Mouse (Mus musculus) adipocyte (in vitro differentiated cells): Measurements from ENCODE around the gene Cog8.

Source experiments
- DNase-seq: peaks from one replicate; pipeline ENCODE4 v3.0.0-alpha.2; 2016; ENCODE audit warnings: low spot score

Cog8 gene

GRCm38 (mm10) chr8:107056076-107056972 lies at the start of gene Cog8, which contains the start of gene Nip7:
Gene Cog8 (minus strand): TSS chr8:107056689.
Gene Nip7 (plus strand): TSS chr8:107056877.
- DNase-seq, result peak; percentile 98

GRCm38 (mm10) chr8:107104547-107104946 lies 48.1 kb upstream of the Cog8 start:
- DNase-seq, result peak; percentile 94

- peak; percentile 69 for DNase-seq
These were observed 44.1 kb upstream of the Cog8 start for GRCm38 (mm10) chr8:107100635-107101034.

- DNase-seq, result peak; percentile 89
These were observed 40.0 kb upstream of the Cog8 start, which contains the start of gene Terf2 for GRCm38 (mm10) chr8:107096366-107097036. Gene Terf2 (minus strand): TSS chr8:107096547.

- peak; percentile 61 for DNase-seq
These were observed 39.4 kb upstream of the Cog8 start for GRCm38 (mm10) chr8:107095717-107096365.

GRCm38 (mm10) chr8:107090531-107090930 lies 34.0 kb upstream of the Cog8 start:
- no peak for DNase-seq

GRCm38 (mm10) chr8:107088526-107089063 lies 32.1 kb upstream of the Cog8 start:
- no peak for DNase-seq

GRCm38 (mm10) chr8:107086018-107086417 lies 29.5 kb upstream of the Cog8 start:
- DNase-seq, result no peak

- peak; percentile 21 for DNase-seq
These were observed 28.9 kb upstream of the Cog8 start for GRCm38 (mm10) chr8:107085358-107085757.

GRCm38 (mm10) chr8:107076239-107076888 lies 19.9 kb upstream of the Cog8 start:
- DNase-seq, result no peak

- DNase-seq, result no peak
These were observed 17.6 kb upstream of the Cog8 start for GRCm38 (mm10) chr8:107074128-107074527.

- DNase-seq, result no peak
These were observed 17.2 kb upstream of the Cog8 start for GRCm38 (mm10) chr8:107073706-107074105.

- no peak for DNase-seq
These were observed 9.3 kb upstream of the Cog8 start, which contains the start of gene Tmed6 for GRCm38 (mm10) chr8:107065511-107066496. Gene Tmed6 (minus strand): TSS chr8:107065644.

- DNase-seq, result no peak
These were observed 6.1 kb upstream of the Cog8 start for GRCm38 (mm10) chr8:107062613-107063012.

- DNase-seq, result no peak
These were observed 482 bp upstream of the Cog8 start for GRCm38 (mm10) chr8:107056973-107057369.

- DNase-seq, result no peak
These were observed 4.4 kb downstream of the Cog8 start for GRCm38 (mm10) chr8:107052046-107052445.

GRCm38 (mm10) chr8:107049480-107049879 lies 7.0 kb downstream of the Cog8 start:
- DNase-seq, result no peak

- peak; percentile 78 for DNase-seq
These were observed 8.2 kb downstream of the Cog8 start, which contains the start of gene Pdf for GRCm38 (mm10) chr8:107048061-107048941. Gene Pdf (minus strand): TSS chr8:107048614.

GRCm38 (mm10) chr8:107046976-107047375 lies 9.5 kb downstream of the Cog8 start:
- no peak for DNase-seq
